Mouse (Mus musculus) large intestine, adult 2 months (tissue): ENCODE results near the gene Akap13. TPM values are rescaled to one million over a fixed set of nuclear protein-coding genes. Genes with fewer than 3 reads are reported as not detected.

ENCODE experiments used
- DNase-seq: peaks from one replicate; pipeline ENCODE4 v3.0.0-alpha.2; 2012; ENCODE audit warnings: low read depth, low spot score
- WGBS: fragments of 180-500 bp; shearing (Covaris S2); methylation state at CpG from one replicate; pipeline ENCODE4 v1.1.7; 2018; 5-methylcytosine and 5-hydroxymethylcytosine counted together
- polyA plus RNA-seq: library from polyadenylated mRNA; depleted of rRNA; stranded (reverse); fragments of >200 nt; gene quantifications from 2 replicates; pipeline ENCODE4 v1.2.3, GENCODE M21; 2012

Akap13 gene
- polyA plus RNA-seq, 1 experiment: 14.0 TPM

DNA sequence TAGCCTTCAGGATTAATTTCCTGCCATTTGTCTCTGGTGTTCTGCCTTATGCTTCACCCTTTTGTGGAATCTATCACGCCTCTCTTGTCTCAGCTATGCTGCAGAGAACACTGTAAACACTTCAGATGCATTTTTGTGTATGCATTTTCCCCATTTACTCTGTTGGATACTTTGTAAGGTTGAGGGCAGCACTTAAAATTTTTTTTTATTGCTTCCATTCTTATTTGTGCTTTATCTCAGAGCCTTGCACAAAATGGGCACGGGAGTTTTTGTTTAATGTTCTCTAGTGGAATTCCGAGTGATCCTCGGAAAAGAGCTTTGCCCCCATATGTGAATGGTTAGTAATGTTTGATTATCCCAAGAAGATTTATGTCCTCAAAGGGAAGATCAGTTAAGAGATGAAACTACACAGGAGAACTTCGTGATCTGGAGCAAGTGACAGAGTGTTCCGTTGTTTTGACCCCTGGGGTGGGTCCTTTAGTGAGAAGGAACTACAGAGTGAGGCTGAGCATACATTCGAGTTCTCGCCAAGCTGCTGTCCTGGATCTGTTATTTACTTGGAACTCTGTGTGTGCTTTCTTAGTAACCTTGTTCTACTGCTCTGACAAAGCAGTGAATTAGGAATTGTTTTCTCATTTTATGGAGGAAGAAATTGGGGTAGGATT, 97.8 kb downstream of the Akap13 start:
- 65% methylated on average over 8 of the region's 8 CpGs for WGBS
- DNase-seq: no peak

DNA sequence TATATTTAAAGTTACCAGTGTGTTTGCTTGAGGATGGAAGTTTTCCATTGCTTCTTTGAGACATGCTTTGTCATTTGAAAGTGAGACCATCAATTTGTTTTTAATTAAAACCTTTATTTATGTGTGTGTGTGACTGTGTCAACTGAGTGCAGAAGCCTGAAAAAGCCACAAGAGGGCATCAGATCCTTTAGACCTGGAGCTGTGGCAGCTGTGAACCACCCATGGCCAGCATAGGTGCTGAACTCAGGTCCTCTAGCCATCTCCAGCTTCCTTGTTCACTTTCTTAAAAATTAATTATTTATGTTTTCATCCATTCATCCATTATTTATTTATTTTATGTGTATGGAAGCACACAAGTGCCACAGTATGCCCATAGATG, 98.3 kb downstream of the Akap13 start:
- DNase-seq: no peak

DNA sequence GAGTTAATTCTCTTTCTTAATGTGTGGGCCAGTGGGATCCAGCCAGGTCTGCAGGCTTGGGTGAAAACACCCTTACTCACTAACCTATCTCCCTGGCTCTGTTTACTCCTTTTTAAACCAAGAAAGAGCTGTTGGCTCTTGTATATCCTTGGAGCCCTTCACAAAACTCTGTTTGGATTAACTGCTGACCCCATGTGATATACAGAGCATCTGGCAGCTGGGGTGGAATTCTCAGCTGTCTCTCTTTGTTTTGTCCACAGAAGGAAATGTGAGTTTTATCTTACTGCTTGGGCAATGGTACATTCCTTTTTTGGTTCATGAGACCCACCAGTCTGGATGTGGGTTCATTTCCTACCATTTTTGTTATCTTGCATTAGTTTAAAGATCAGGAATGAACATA, 98.7 kb downstream of the Akap13 start:
- no peak for DNase-seq

DNA sequence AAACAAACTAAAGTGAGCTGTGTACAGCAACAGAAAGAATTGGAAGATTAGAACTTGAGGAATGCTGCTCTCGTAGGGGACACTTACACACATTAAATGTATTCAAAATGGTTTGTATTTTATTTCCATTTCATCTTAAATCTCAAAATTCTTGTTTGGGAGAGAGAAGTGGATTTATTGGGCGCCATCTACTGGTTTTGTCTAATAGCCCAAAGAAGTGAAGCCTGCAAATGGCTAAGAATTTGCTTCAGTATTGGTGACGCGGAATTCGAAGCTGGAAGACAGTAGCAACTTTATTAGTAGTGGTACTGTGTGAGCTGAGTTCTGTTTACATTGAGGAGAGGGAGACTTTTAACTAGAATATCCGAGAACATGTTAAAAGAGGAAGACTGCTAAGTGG, 100.6 kb downstream of the Akap13 start:
- WGBS: 39% methylated on average over 6 of the region's 6 CpGs

DNA sequence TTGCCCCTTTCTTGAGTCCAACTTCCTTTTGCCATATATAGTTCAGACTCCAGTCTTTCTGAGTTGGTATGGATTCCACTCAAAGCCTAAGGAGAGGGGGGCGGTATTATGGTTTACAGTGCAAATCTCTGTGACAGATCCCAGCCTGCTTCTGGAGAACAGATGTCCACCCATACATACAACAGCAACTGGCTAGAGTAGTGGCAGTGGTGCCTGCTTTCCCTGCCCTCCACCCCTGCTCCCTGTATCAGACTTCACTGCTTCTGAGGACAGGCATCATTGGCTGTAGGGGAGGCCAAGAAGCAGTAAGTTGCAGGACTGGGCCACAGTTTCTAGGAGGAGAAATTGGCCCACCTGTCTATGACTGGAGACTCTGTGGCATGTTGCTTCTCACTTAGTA, 102.9 kb downstream of the Akap13 start:
- 80% methylated on average over 1 of the region's 1 CpGs for WGBS
- no peak for DNase-seq

More for the DNA sequence above, 100.6 kb downstream of the Akap13 start:
- DNase-seq: no peak

DNA sequence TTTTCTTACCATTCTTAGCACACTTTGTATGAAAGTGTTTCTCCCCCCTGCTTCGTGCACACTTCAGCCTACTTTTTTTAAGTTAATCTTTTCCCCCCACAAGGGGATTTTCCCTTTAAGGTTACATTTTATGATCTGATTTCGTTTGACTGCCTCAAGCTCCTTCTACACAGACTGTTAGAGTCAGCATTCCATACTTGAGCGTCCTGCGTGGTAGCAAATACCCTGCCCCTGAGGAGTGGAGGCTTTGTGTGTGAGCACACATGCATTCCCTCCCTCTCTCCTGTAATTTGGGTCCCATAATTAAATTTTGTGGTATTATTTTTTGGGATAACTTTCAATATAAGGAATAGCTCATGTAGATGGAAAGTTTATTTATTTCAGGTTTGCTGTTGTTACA, 103.8 kb downstream of the Akap13 start:
- WGBS: 13% methylated on average over 4 of the region's 4 CpGs
- no peak for DNase-seq

DNA sequence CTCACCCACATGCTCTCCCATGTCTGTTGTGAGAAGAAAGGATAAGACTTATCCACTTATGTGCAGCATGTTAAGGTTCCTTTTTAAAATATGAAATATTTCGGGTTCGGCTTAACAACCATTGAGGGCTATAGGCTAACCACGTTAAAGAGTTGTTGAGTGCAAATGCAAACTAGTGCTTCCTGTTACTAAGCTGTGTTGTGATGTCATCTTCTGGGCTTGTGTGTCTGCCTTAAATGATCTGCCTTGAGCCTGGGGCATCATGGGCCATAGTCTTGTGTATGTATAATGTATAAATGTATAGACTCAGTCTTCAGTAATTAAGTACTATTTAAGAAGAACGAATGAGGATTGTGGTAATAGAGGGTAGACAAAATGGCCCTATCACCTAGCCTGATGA, 104.6 kb downstream of the Akap13 start:
- 79% methylated on average over 4 of the region's 4 CpGs for WGBS
- DNase-seq: no peak

DNA sequence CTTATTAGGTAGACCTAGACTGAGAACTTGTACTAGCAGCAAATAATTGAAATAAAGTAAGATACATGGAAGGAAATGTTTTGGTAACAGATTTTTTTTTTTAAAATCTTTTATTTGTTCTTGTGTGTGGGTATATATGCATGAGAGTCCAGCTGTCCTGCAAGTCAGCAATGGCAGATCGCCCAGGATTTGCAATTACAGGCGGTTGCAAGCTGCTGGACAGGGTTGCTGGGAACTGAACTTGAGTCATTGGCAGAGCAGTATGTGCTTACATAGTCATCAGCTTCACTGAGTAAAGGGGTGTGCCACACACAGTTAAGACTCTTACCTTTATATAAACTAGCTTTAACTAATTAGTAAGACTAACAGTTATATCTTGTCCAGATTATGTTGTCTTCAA, 105.2 kb downstream of the Akap13 start:
- 80% methylated on average over 2 of the region's 2 CpGs for WGBS
- DNase-seq: no peak

DNA sequence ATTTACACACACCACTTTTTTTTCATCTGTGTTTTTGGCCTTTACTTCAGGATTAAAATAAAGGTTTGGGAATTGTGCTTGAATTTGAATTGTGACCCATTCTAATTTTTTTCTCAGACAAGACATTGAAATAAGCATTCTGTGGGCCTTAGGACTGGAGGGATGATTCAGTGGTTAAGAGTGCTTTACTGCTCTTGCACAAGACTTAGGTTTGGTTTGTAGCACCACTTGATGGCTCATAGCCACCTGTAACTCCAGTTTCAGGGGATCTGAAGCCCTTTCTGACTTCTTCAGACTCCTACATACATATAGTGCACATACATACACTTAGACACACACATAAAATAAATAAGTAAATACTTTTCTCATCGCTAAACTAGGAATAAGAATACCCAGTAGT, 105.8 kb downstream of the Akap13 start:
- DNase-seq: no peak
- WGBS: 96% methylated on average over 1 of the region's 1 CpGs

DNA sequence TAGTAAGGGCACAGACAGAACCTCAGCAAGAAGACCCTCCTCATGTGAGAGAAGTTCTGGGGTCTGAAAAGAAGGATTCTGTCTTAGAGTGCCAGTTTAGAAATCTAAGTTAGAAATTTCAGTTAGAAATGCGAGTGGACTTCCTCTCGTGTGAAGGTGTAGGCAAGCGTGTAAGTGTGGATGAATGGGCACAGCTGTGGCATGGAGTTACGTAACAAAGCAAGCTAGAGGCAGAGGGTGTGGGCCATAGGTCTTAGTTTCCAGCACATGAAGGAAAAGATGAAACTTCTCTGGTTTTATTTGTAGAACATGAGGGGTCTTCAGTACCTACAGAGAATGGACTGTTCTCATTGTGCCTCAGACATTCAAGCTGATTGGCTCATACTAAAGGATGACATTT, 112.9 kb downstream of the Akap13 start:
- DNase-seq: no peak
- 71% methylated on average over 4 of the region's 4 CpGs for WGBS

DNA sequence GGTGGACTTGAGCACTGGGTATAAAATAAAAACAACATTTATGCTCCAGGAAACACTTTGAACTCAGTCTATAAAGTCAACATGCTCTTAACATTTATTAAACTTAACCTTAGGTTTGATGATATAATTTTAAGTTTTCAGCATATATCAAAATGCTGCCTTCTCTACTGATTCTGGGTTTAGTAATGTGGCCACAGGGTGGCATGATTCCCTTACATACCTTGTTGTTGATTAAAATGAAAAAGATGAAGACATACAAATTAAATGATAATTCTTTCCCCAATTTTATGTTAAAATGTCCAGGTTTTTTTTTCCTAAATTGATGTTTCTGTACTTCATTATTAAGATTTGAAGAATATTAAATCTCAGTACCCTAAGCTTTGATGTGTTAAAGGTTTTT, 113.5 kb downstream of the Akap13 start:
- no peak for DNase-seq

DNA sequence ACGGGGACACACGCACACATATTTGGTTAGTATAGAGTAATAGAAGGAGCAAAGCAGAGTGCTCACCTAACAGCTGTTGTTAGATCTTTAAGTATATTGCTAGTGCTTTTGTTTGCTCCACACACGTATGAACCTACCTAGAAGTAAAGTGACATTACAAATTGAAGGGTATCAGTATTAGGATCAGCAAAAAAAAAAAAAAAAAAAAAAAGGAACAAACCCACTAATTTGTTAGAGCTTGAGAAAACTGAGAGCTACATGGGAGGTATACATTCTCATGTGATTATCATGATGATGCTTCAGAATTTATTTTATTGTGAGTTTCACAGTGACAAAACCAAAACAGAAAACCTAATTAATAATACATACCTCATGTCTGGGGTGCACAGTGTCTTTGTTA, 114.9 kb downstream of the Akap13 start:
- no peak for DNase-seq
- WGBS: 78% methylated on average over 3 of the region's 3 CpGs

DNA sequence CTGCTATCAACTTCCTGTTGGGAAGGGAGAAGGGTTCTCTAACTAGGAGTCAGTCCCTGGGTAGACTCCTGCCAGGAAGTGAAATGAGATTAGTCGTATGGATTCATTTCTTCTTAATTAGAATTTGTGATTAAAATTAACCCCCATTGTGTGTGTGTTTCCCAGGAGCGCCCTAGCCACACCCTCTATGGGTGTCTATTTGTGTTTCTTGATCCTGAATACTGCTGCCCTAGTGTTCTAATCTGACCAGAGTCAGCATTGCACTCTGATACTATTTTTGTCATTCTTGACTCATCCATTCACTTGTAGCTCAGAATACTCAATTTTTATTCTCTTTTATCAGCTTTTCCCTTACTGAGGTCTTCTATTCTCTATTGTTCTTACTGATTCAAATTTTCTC, 115.7 kb downstream of the Akap13 start:
- DNase-seq: no peak
- 87% methylated on average over 2 of the region's 2 CpGs for WGBS

DNA sequence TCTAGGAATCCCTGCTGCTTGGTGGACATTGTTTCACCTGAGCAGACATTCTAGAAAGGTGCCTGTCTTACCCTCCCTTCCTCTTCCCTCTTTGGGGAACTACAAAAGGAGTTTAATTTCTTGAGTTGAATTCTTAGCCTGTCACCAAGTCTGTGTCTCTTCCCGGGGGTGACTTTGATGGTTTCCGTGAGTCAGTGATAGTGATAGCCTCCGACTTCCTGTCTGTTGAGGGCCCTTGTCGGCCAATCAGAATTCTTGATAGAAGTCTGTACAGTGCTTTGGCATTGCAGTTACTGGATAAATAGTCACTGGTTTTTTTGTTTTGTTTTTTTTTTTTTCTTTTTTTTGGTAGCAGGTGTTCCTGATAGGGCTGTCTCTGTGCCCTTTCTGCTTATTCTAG, 116.8 kb downstream of the Akap13 start:
- 91% methylated on average over 4 of the region's 4 CpGs for WGBS
- DNase-seq: no peak

DNA sequence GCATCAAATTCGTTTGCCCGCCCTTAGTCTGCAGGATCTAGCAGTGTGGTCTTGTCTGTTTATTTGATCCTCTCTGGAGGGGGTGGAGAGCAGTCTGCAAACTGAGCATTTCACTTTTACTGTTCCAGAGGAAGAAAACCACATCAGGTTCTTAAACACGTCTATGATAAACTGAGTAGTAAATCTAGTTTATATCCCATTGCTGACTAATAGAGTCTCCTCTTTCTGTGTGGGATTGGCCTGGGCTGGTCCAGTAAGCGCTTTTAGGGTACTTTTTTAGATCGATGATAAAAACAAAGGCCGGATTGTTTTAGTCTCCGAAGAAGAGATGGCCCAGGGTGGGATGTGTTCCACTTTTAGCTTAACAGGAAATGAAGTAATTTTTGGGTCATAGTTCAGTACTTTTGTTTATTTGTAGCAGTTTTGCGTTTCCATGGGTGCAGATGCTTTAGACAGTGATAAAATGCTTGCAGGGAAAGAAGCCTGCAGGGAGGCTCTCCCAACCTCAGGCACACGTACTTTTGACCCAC, 119.9 kb downstream of the Akap13 start:
- no peak for DNase-seq
- 3% methylated on average over 9 of the region's 9 CpGs for WGBS

DNA sequence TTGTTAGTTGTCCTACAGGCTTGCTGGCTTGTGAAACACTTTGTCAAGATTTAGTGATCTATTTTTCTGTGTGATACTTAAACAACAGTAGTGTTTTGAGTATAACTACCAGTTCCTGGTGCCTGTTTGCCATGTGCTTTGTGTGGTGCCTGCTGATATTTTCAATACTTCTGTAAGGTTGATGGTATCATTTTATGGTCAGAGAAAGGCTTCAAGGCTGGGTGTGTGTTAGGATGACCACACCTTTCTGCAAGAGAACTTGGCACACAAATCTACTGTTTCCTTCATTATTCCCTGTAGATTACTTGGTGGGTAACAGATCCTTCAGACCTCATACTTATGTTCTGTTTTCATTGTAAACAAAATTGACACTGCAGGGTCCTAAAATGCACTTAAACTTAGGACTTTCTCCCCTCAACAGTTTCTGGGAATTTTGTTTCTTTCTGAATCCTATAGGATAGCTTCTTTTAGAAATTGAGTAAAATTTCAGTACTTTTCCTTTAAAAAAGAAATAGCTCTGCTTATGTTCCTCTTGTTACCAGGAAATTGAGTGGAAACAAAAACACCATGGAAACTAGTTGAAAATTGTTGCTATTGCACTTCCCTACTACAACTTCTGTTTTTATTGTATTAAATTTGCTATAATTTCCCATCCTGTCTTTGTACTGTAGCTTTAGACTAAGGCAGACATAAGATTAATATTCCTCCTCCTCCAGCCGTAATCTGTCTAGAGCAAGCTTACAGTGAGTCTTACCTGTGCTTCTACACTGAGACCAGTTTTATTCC, 120.7 kb downstream of the Akap13 start:
- no peak for DNase-seq
- 83% methylated on average over 1 of the region's 1 CpGs for WGBS

DNA sequence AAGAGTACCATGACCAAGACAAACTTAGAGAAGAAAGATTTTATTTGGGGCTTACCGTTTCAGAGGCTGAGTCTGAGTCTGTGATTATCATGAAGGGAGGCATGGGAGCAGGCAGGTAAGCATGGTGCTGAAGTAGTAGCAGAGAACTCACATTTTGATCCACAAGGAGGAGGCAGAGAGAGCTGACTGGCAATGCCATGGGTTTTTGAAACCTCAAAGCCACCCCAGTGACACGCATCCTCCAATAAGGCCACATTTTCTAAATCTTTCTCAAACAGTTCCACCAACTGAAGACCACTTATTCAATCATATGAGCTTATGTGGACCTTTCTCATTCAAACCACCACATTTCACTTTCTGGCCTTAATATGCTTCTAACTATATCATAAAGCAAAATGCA, 121.5 kb downstream of the Akap13 start:
- WGBS: 95% methylated on average over 2 of the region's 2 CpGs
- DNase-seq: no peak

DNA sequence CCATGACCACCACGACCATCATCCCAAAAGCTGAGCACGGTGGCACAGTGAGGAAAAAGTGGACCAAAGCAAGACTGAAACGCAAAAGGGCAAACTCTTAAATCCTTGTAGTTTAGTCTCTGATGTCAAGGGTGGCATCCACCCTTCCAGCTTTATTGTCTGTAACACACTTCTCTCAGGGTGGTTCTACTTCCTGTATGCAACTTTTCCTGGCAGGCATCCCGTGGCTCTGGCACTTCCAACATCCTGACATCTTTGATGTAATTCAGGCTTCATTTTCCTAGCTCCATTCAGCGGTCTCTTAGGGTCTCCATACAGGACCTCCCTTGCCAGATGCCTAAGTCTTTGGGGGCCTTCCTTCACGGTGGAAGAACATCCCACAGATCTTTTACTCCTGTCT, 122.0 kb downstream of the Akap13 start:
- WGBS: 63% methylated on average over 6 of the region's 6 CpGs
- DNase-seq: no peak

DNA sequence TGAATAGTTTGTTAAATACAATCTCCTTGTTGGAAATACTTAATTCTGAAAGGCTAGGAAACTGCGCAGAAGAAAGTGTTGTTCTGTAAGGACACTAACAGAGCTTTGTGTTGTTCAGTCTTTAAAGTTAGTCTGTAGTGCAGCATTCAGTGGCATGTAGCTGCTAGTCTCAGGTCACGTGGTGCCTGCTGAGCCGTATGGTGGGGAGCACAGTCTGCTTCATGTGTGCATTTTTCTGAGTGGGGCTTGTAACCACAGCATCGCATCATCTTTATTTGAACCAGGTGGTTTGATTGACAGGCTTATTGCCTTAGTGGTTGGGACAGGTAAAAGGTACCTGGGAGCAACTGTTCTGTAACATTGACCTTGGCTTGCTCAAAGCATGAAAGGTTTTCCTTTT, 123.3 kb downstream of the Akap13 start:
- WGBS: 90% methylated on average over 4 of the region's 4 CpGs
- no peak for DNase-seq

DNA sequence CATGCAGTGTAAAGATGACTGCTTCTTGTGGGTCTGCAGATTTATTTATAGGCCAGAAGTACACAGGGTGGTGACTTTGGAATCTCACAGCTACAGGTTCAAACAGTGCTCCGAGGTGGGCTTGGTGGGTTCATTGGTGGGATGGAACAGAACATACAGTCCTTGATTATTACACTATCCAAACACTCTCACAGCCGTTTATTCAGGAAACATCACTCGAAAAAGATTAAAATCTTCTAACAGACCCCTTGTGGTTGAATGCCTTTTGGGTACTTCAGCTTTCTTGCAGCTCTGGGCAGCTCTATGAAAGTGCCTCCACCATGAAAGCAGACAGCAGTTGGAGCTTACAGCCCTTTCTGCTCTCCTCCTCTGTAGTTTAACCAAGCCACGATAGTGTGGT, 126.8 kb downstream of the Akap13 start:
- DNase-seq: no peak
- WGBS: 75% methylated on average over 4 of the region's 4 CpGs

DNA sequence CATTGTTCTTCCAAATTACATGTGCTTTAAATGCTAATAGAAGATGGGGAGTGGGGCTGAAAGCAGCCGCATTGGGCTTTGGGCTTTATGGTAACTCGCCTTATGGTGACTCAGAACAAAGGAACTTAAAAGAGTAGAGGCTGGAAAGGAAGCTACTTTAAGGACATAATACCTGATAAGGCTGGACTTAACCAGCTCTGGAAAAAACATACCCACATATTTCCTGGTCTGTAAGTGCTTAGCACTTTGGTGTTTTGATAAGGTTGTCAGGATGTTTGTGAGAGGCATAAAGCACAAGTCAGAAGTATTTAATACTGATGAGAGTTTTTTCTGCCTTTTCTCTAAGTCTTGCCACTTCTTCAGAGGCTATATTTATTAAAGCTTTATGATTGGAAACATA, 128.8 kb downstream of the Akap13 start:
- DNase-seq: no peak
- WGBS: 50% methylated on average over 2 of the region's 2 CpGs

DNA sequence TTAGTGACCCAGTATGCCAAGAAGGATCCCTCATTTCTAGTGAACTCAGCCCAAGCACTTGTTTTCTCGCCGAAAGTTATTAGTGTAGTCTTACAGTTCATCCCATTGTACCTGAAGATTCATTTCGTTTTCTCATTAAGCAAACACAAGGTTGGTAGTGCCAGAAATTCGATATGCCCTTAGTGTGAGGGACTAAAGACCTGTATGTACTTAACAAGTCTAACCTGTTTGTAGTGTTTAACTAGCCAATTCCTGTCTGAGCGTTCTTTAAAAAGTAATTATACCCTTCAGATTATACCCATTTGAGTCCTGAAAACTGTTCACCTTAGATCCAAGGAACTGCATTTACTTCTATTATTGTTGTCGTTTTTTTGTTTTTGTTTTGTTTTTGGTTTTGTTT, 130.1 kb downstream of the Akap13 start:
- WGBS: 39% methylated on average over 6 of the region's 6 CpGs
- DNase-seq: no peak
